Mouse (Mus musculus) stomach, embryonic 16.5 days (tissue): ENCODE data around the gene Plekhh2. TPM values are rescaled to one million over a fixed set of nuclear protein-coding genes. Genes with fewer than 3 reads are reported as not detected.

Experiments
- ATAC-seq: fragments of 200-750 bp; cut with Nextera tagmentation; 2 replicates; pipeline ENCODE4 v1.8.0; 2017; ENCODE audit warnings: moderate number of reproducible peaks, moderate TSS enrichment; ENCODE audit not compliant: insufficient read depth, low FRiP score
- H3K27ac ChIP-seq: fragments of 300-500 bp; sonication (generic); 2 replicates; pipeline ENCODE4 v1.5.1; 2014; ENCODE audit warnings: low read length
- H3K27me3 ChIP-seq: fragments of 300-500 bp; sonication (generic); 2 replicates; pipeline ENCODE4 v1.6.1; 2014; ENCODE audit warnings: low read length, control low read depth, mixed read lengths; ENCODE audit not compliant: control insufficient read depth, insufficient read depth
- H3K36me3 ChIP-seq: fragments of 300-500 bp; sonication (generic); 2 replicates; pipeline ENCODE4 v1.6.1; 2014; ENCODE audit warnings: low read length; ENCODE audit not compliant: control insufficient read depth, insufficient read depth
- H3K4me1 ChIP-seq: fragments of 300-500 bp; sonication (generic); 2 replicates; pipeline ENCODE4 v1.6.1; 2014; ENCODE audit warnings: low read length, control low read depth, mixed read lengths; ENCODE audit not compliant: control insufficient read depth, insufficient read depth
- H3K4me2 ChIP-seq: fragments of 300-500 bp; sonication (generic); 2 replicates; pipeline ENCODE4 v1.6.1; 2014; ENCODE audit warnings: low read depth, low read length, mixed read lengths
- H3K4me3 ChIP-seq: fragments of 300-500 bp; sonication (generic); replicated peaks from 2 replicates; pipeline ENCODE4 v1.5.1; 2014; ENCODE audit warnings: mild to moderate bottlenecking, low read length
- H3K9ac ChIP-seq: fragments of 300-500 bp; sonication (generic); 2 replicates; pipeline ENCODE4 v1.6.1; 2014; ENCODE audit warnings: low read length
- H3K9me3 ChIP-seq: fragments of 300-500 bp; sonication (generic); replicated peaks from 2 replicates; pipeline ENCODE4 v1.6.1; 2016; ENCODE audit warnings: low read length, control low read depth; ENCODE audit not compliant: control insufficient read depth
- WGBS: fragments of 180-500 bp; shearing (Covaris S2); extraction: QIAGEN DNeasy Blood & Tissue Kit; methylation state at CpG from one replicate; pipeline ENCODE4 v1.1.7; 2014; 5-methylcytosine and 5-hydroxymethylcytosine counted together
- polyA plus RNA-seq: library from polyadenylated mRNA; unstranded; fragments of >200 nt; fragmentation: Nextera tagmentation; extraction: Ambion mirVana; gene quantifications from 2 replicates; pipeline ENCODE4 v1.2.1, GENCODE M21; 2015

The Plekhh2 gene
- polyA plus RNA-seq, 1 experiment from 2014 or later, result 10.0 TPM

DNA sequence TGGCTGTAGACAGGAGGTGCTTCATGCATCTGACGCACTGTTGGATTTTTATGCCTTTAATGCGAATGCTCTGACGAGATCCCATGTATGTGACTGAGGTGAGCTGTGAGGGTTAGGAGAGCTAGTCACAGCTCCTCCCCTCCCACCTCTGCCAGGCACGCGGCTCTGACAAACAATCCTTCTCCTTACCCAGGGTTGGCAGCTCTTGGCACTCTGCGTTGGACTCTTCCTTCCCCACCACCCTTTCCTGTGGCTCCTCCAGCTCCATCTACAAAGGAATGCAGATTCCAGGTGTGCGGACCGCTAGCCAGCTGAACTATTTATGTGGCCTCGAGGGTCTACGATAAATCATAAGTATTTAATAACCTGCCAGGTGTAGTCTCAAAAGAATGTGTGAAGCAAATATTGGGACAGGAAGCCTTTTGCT lies 84.3 kb downstream of the Plekhh2 start:
- Histone ChIP-seq H3K4me2 (peak overlapping the region; percentile 24; the same call in 1 of the 2 replicates), H3K9me3 (no peaks in the 10 kb centered on the region), H3K27me3 (no peaks in the 10 kb centered on the region), H3K9ac (no peak overlapping the region), H3K27ac (no peak overlapping the region; the same call in 1 of the 2 replicates), H3K36me3 (0 out of 2 replicates have a peak, but pooled peaks cover 8% of the 10 kb centered on the region), H3K4me3 (no peak overlapping the region), H3K4me1 (no peaks in the 10 kb centered on the region)
- 31% methylated on average over 10 of the region's 10 CpGs for WGBS
- no peak; the same call in 1 of the 2 replicates for ATAC-seq

DNA sequence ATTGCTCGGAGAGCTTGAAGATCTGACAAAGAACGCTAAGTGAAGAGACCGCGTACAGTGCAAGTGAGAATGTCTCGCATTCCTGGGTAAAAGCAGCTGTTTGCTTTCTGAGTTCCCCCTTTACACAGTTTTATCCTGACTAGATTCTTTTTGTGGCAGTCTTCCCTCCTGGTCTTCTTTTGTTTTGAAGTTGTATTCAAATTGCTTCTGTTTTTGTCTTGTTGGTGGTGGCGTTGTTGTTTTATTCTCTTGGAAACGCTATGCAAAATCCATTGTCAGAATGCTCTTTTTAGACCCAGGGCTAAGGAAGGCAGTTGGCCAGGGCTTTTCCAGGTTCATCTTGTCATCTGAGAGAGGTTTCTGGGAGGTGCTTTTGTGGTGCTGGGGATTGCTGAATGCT lies 84.8 kb downstream of the Plekhh2 start:
- H3K36me3 ChIP-seq, result 0 out of 2 replicates have a peak, but pooled peaks cover 8% of the 10 kb centered on the region
- ATAC-seq, result no peak
- peak overlapping the region; percentile 24; the same call in 1 of the 2 replicates for H3K4me2 ChIP-seq
- no peak overlapping the region for H3K4me3 ChIP-seq
- H3K9me3 ChIP-seq, result no peaks in the 10 kb centered on the region
- WGBS, result 41% methylated on average over 7 of the region's 7 CpGs
- no peaks in the 10 kb centered on the region for H3K27me3 ChIP-seq
- no peak overlapping the region for H3K9ac ChIP-seq
- no peak overlapping the region; the same call in 1 of the 2 replicates for H3K27ac ChIP-seq
- H3K4me1 ChIP-seq, result no peaks in the 10 kb centered on the region

GRCm38 (mm10) chr17:84597859-84598258 lies 86.2 kb downstream of the Plekhh2 start:
- 87% methylated on average over 12 of the region's 12 CpGs for WGBS

DNA sequence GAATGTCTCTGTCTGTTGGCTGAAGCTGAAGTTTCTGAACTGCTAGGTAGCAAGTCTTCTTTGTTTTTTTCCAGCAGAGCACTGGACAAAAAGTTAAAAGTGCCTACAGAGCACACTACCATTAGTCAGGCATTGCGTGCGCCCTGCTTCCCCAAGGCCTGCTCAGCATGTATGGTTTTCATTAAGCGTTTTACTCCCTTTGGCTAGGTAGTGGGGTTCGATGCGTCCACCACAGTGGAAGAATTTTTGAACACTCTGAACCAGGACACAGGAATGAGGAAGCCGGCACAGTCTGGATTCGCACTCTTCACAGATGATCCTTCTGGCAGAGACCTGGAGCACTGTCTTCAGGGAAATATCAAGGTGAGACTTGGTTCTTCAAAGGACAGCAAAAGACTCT lies 87.2 kb downstream of the Plekhh2 start:
- Histone ChIP-seq H3K27me3 (no peaks in the 10 kb centered on the region), H3K9ac (no peak overlapping the region), H3K4me3 (no peak overlapping the region), H3K4me2 (no peak overlapping the region), H3K4me1 (peaks cover 4% of the 10 kb centered on the region; the same call in 1 of the 2 replicates), H3K36me3 (0 out of 2 replicates have a peak, but pooled peaks cover 3% of the 10 kb centered on the region), H3K9me3 (no peaks in the 10 kb centered on the region), H3K27ac (no peak overlapping the region)
- ATAC-seq, result no peak
- 93% methylated on average over 7 of the region's 7 CpGs for WGBS

More at GRCm38 (mm10) chr17:84597859-84598258, 86.2 kb downstream of the Plekhh2 start:
- Histone ChIP-seq H3K4me2 (no peak overlapping the region), H3K9ac (no peak overlapping the region), H3K4me1 (0 out of 2 replicates have a peak, but pooled peaks cover under 1% of the 10 kb centered on the region), H3K27me3 (no peaks in the 10 kb centered on the region), H3K36me3 (0 out of 2 replicates have a peak, but pooled peaks cover 3% of the 10 kb centered on the region), H3K4me3 (no peak overlapping the region), H3K27ac (no peak overlapping the region), H3K9me3 (no peaks in the 10 kb centered on the region)
- no peak for ATAC-seq

- Histone ChIP-seq H3K9ac (no peak overlapping the region), H3K4me2 (no peak overlapping the region), H3K4me1 (peaks cover 4% of the 10 kb centered on the region; the same call in 1 of the 2 replicates), H3K27me3 (no peaks in the 10 kb centered on the region), H3K27ac (no peak overlapping the region), H3K4me3 (no peak overlapping the region), H3K36me3 (0 out of 2 replicates have a peak, but pooled peaks cover 3% of the 10 kb centered on the region), H3K9me3 (no peaks in the 10 kb centered on the region)
- no peak for ATAC-seq
- WGBS, result 69% methylated on average over 9 of the region's 9 CpGs
Observed at GRCm38 (mm10) chr17:84600051-84600983, 88.6 kb downstream of the Plekhh2 start.

DNA sequence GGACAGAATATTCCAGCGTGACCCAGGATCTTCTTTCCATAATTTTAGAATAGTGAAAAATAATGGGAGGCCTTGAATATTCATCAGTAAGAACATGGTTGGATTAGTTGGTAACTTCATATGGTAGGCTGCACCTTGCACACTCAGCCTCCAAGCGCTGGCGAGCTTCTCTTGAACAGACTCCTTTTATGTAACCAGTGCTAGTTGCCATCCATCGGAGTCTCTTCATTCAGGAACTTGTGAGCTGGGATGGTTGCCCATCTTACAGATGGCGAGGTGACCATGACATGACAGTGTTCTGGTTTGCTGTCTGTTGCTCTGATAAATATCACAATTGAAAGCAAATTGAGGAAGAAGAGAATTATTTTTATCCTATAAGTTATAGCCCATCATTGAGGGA lies 90.1 kb downstream of the Plekhh2 start:
- 91% methylated on average over 5 of the region's 5 CpGs for WGBS
- no peaks in the 10 kb centered on the region for H3K9me3 ChIP-seq
- no peaks in the 10 kb centered on the region for H3K27me3 ChIP-seq
- H3K4me2 ChIP-seq, result no peak overlapping the region
- peaks cover 4% of the 10 kb centered on the region; the same call in 1 of the 2 replicates for H3K4me1 ChIP-seq
- H3K9ac ChIP-seq, result no peak overlapping the region
- 0 out of 2 replicates have a peak, but pooled peaks cover 3% of the 10 kb centered on the region for H3K36me3 ChIP-seq
- no peak overlapping the region for H3K27ac ChIP-seq
- H3K4me3 ChIP-seq, result no peak overlapping the region
- ATAC-seq, result no peak

DNA sequence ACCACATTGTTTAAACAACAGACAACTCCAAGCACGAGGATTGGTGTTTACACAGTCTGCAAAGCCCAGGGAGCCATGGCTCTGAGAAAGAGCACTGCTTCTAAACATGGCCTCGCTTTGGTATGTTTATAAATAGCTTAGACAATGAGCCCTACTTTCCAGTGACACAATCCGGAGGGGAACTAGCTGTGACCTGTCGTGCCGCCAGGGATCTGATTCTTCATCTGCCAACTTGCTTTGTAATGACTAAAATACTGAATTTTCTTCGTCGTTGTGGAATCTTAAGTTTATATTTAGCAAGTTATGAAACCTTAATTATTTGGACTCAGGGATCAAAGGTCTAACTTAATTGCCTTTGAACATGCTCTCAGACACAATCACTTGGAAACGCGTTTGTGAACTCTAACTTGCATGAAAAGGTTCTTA lies 91.5 kb downstream of the Plekhh2 start:
- Histone ChIP-seq H3K4me1 (peaks cover 4% of the 10 kb centered on the region; the same call in 1 of the 2 replicates), H3K27ac (peak overlapping the region; percentile 47; the same call in 1 of the 2 replicates), H3K27me3 (no peaks in the 10 kb centered on the region), H3K9me3 (no peaks in the 10 kb centered on the region), H3K4me3 (no peak overlapping the region), H3K9ac (no peak overlapping the region), H3K4me2 (no peak overlapping the region), H3K36me3 (0 out of 2 replicates have a peak, but pooled peaks cover 3% of the 10 kb centered on the region)
- ATAC-seq, result peak; percentile 72; the same call in 1 of the 2 replicates
- 24% methylated on average over 9 of the region's 9 CpGs for WGBS

GRCm38 (mm10) chr17:84603709-84604420 lies 92.2 kb downstream of the Plekhh2 start:
- H3K4me2 ChIP-seq, result no peak overlapping the region
- H3K27ac ChIP-seq, result peak overlapping the region; percentile 47; the same call in 1 of the 2 replicates
- no peaks in the 10 kb centered on the region for H3K27me3 ChIP-seq
- no peaks in the 10 kb centered on the region for H3K9me3 ChIP-seq
- no peak for ATAC-seq
- H3K9ac ChIP-seq, result no peak overlapping the region
- H3K36me3 ChIP-seq, result 0 out of 2 replicates have a peak, but pooled peaks cover 3% of the 10 kb centered on the region
- WGBS, result 89% methylated on average over 10 of the region's 10 CpGs
- H3K4me3 ChIP-seq, result no peak overlapping the region
- peaks cover 4% of the 10 kb centered on the region; the same call in 1 of the 2 replicates for H3K4me1 ChIP-seq
